Mouse (Mus musculus) liver, embryonic 14.5 days (tissue): ENCODE results near the gene Bcl2l15.

ENCODE experiments used
- CTCF ChIP-seq: IDR thresholded peaks from 2 replicates; pipeline ENCODE4 v1.5.1; 2016; ENCODE audit warnings: antibody characterized with exemption, low read depth, control low read depth
- EP300 ChIP-seq: IDR thresholded peaks from 2 replicates; pipeline ENCODE4 v1.6.1; 2016; ENCODE audit warnings: antibody characterized with exemption, low read depth

DNA sequence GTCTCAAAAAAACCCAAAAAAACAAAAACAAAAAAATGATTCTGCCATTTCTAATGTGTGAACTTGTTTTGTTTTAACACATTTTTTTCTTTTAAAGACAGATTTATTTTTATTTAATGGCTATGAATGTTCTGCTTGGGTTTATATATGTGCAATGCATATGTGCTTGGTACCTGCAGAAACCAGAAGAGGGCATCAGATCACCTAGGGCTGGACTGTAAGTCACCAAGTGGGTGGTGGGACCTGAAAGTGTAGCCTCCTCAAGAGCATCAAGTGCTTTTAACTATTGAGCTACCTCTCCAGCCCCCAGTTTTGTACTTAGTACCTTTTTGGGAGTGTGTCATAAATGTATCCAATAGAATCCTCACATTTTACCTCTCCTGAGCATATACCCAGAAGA is 4.9 kb upstream of the Bcl2l15 start:
- TF ChIP-seq CTCF, result peak; percentile 38; the same call in 1 of the 2 replicates
- TF ChIP-seq EP300, result no peak
